Mouse (Mus musculus): Measurements from ENCODE around the gene Syt17.
A peak's percentile ranks its signal among the peaks of the same experiment; 100 is the strongest.
"Not testable (repeated sequence)": the region's sequence is repeated elsewhere in the genome, so short reads cannot be mapped to it uniquely, and the experiment has no call there.

Gene Syt17

GRCm38 (mm10) chr7:118380056-118380455, 68.0 kb downstream of the Syt17 start:
- no peak for DNase-seq (ENCODE audit: low read depth, low spot score)

DNA sequence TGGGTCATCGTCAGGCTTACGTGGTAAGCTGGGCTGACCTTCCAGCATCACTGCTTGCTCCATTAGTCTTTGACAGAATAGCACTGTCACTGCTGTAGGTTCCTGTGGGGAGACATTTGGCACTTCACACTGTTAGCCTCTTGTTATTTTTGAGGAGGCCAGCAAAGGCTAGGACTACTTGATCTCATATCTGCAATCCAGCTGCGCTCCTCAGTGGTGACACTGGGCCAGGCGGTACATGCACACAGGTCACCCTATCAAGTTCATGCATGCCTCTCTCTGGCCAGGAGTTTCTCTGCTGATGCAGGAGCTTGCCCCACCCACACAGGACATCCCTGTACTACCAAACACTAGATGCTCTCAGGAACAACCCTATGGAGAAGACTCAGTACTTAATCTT, 71.4 kb downstream of the Syt17 start:
- DNase-seq (ENCODE audit: low read depth, low spot score) = no peak

DNA sequence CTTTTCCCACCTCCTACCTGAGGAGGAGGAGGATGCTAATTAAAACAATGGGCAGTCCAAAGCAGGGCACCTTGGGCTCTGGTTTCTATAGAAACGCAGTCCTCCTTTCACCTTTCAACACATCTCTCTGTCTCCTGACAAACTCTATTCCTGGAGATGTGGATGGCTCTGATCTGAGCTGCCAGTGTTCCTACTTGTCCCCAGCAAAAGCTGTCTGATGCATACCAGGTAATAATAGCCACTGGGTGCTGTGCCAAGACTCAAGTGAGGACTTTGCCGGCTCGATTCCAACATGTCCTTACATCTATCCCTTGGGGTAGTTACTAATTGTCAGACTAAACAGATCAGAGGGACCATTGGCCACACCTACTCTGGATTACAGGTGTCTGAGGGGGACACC, 72.7 kb downstream of the Syt17 start:
- DNase-seq (ENCODE audit: low read depth, low spot score) = no peak

DNA sequence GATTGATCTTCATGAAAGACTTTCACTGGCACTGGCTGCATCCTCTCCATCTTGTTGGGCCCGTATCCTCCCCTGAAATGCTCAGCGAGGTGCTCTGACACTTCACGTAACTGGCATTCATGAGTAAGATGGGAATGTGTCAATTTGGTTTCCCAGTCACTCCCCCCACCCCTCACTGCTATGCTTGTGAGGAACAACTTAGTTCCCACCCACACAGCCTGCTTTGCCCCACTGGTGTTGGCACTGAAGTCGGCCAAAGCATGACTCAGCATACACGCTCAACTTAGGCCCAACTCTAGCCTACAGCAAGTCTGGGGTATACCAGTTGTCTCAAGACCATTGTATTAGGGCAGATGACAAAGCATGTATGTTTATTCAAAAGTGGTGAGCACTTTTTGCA, 76.7 kb downstream of the Syt17 start:
- no peak for DNase-seq (ENCODE audit: low read depth, low spot score)

- DNase-seq (ENCODE audit: low read depth, low spot score) = no peak
These were observed 78.3 kb downstream of the Syt17 start for GRCm38 (mm10) chr7:118369705-118370104.

DNA sequence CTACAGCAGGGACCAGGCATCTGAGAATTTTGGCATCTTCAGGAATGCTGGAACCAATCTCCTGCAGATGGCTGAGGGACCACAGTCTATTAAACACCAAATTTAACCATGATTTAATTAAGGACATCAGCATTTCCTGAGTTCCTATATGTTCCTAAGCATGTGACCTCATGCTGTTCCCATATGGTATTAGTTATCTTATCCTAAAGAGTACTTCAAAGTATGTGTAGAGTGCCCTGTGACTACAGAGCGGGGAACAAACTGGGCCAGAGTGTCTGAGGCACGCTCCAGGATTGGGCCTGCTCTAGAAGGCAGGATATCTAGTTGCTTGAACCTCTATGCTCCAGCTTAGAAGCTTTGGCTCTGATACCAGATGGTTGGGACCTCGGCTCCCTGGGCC, 82.1 kb downstream of the Syt17 start:
- peak; percentile 46 for DNase-seq (ENCODE audit: low read depth, low spot score)

DNA sequence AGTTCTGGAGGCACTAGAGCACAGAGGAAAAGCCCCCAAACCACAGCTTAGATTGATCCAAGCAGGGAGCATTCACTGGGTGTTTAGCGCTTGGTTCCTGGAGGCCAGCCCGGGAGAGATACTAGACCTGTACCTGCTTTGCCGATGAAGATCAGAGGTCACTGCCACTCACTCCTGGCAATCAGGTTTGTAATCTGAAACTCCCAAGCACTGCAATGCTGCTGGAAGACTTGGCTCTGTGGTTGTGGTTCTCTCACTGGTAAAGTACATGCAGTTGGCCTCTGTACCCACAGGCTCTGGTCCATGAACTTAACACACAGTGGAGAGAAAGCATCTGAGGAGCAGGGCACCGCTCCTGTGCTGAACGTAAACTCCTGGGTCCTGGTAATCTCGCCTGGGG, 82.8 kb downstream of the Syt17 start:
- no peak for DNase-seq (ENCODE audit: low read depth, low spot score)

GRCm38 (mm10) chr7:118364353-118365007, 83.5 kb downstream of the Syt17 start:
- no peak for DNase-seq (ENCODE audit: low read depth, low spot score)

- no peak for DNase-seq (ENCODE audit: low read depth, low spot score)
These were observed 84.3 kb downstream of the Syt17 start for GRCm38 (mm10) chr7:118363587-118364233.

GRCm38 (mm10) chr7:118362931-118363330, 85.1 kb downstream of the Syt17 start:
- DNase-seq (ENCODE audit: low read depth, low spot score) = no peak

DNA sequence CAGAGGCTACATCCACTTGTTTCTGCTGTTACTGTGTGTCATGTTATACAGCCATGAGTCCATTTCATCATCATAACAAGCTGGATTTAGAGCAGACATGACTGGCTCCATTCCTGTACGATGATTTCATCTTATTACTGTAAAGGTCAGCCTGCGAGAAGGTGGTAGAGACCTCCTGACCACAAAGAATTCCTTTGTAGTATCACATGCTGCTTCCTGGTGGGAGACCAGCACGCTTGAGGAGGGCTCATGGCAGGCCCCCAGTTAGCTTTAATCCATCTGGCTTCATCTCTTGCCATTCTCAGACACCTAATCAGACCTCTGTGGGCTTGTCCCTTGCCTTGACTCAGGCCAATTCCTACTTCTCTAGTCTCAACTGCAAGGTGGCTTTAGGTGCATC, 85.8 kb downstream of the Syt17 start:
- DNase-seq (ENCODE audit: low read depth, low spot score) = no peak

DNA sequence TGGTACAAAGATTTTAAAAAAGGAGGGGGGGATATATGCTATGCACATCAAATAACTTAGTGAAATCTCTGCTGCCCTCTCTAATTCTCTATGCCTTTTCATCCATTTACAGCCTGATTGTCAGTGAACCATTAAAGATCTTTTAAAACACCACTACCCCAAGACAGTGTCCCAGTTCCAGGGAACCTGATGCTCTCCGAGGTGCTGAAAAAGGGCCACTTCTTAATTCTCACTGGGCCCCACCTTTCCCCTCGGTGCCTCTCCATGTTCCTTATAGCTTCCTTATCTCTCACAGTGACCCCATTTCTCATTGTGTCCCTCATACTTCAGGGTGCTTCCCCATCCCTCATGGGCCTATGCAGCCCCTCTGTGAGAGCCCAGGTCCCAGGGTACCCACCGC, 89.0 kb downstream of the Syt17 start:
- peak; percentile 52 for DNase-seq (ENCODE audit: low read depth, low spot score)

- not testable (repeated sequence) for DNase-seq (ENCODE audit: low read depth, low spot score)
These were observed 91.5 kb downstream of the Syt17 start for GRCm38 (mm10) chr7:118356410-118357005.

DNA sequence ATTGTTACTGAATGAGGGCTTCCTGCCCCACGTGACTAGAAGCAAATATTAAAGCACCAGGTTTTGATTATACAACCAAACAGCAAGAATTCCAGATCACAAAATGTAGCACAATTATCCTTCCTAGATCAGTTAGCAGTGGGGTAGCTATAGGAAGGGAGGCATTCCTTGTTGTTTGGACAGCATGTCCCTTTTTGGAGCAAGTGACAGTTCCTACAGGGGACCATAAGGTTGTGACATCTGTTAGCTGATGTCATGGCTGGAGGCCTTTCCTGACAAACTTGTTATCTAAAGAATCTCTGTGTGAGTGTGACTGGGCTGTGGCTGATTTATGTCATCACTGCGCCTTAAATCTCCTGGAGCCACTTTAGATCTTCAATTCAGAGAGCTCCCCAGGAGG, 97.2 kb downstream of the Syt17 start:
- no peak for DNase-seq (ENCODE audit: low read depth, low spot score)

DNA sequence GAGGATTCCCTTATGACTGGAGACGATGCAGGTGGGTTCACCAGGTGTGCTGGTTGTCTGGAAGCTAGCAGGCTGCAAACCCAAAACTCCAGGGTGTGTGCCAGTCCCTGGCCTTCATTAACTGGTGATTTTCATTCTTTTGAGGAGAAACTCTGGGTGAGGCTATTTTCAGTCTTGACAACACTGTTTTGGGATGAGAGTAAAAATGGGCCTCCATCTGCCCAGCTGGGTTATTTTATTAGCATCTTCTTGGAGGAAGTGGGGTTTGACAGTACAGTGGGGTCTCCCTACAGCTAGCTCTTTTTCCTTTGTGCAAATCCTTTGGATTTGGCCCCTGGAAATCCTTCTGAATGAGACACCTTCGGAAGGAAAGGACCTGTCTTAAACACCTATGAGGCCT, 101.1 kb downstream of the Syt17 start:
- DNase-seq (ENCODE audit: low read depth, low spot score) = no peak

- no peak for DNase-seq (ENCODE audit: low read depth, low spot score)
These were observed 101.6 kb downstream of the Syt17 start for GRCm38 (mm10) chr7:118346432-118346831.

DNA sequence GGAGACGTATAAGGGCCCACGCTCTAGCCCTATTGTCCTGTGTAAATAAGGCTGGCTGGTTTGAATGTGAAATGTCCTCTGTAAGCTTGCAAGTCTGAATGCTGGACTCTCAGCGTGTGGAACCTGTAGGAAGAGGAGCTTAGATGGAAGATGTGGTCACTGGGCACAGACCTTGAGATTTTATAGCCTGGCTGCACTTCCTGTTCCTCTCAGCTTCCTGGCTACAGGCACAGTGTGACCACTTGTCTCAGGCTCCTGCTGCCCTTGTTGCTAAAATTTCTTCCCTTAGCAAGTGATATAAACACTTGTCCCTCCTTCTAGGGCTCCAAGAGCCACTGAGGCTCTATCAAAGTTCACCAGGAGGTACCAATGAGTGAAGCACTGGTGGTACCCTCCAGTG, 102.6 kb downstream of the Syt17 start:
- no peak for DNase-seq (ENCODE audit: low read depth, low spot score)

- DNase-seq (ENCODE audit: low read depth, low spot score) = no peak
These were observed 103.3 kb downstream of the Syt17 start for GRCm38 (mm10) chr7:118344701-118345100.
